19 mouse cellular contexts compared by ENCODE assay signal in genomic region chr1:74181462-74181861, GRCm38 (mm10). TPM values are rescaled to one million over a fixed set of nuclear protein-coding genes. Genes with fewer than 3 reads are reported as not detected.
"Had no signal": no experiment of that assay in that cellular context is flagged by ENCODE, and none has a peak within 500 bp of the region (broad histone marks: within the 10 kb centered on the region; RNA-seq: fewer than 3 reads in every experiment).

No protein-coding gene starts in this region.

- H3K4me3 ChIP-seq: left cerebral cortex, adult 2 months; limb, embryonic 15.5 days; liver, embryonic 12.5 days; lung, embryonic 15.5 days; megakaryocyte, embryonic 14.5 days; midbrain, embryonic 12.5 days had no signal

- H3K27me3 ChIP-seq: limb, embryonic 15.5 days; liver, embryonic 12.5 days; lung, embryonic 15.5 days; megakaryocyte, embryonic 14.5 days; midbrain, embryonic 12.5 days had no signal

- H3K4me2 ChIP-seq: limb, embryonic 15.5 days; liver, embryonic 12.5 days; lung, embryonic 15.5 days; midbrain, embryonic 12.5 days had no signal

- ATAC-seq: liver, embryonic 12.5 days; midbrain, embryonic 16.5 days had no signal

- H3K4me1 ChIP-seq: liver, embryonic 12.5 days; midbrain, embryonic 12.5 days had no signal

- H3K36me3 ChIP-seq: limb, embryonic 15.5 days; liver, embryonic 12.5 days; lung, embryonic 15.5 days; midbrain, embryonic 12.5 days had no signal

- H3K9ac ChIP-seq: limb, embryonic 15.5 days; liver, embryonic 12.5 days; lung, embryonic 15.5 days; midbrain, embryonic 12.5 days had no signal

- H3K27ac ChIP-seq: left cerebral cortex, adult 2 months; limb, embryonic 15.5 days; liver, embryonic 12.5 days; lung, embryonic 15.5 days; midbrain, embryonic 12.5 days had no signal

- H3K9me3 ChIP-seq: limb, embryonic 15.5 days; liver, embryonic 12.5 days; lung, embryonic 15.5 days; megakaryocyte, embryonic 14.5 days; midbrain, embryonic 12.5 days had no signal

- DNase-seq: kidney, adult 8-10 months; kidney, postnatal 25 days; lung, postnatal 4 days; right cerebral cortex, postnatal 14 days; thymus, postnatal 4 days had no signal

RNA-seq across cellular contexts. Expression of gene Cxcr1, which starts 13.0 kb away (rescaled TPM):
- total RNA-seq: layer of hippocampus, postnatal 25 days; left cerebral cortex, adult 2 months; left cerebral cortex, postnatal 14 days had no signal
- polyA plus RNA-seq: kidney, embryonic 16.5 days; limb, embryonic 11.5 days; limb, embryonic 15.5 days; liver, embryonic 12.5 days; lung, embryonic 15.5 days; midbrain, embryonic 12.5 days; midbrain, embryonic 16.5 days; neural tube, embryonic 14.5 days; stomach, embryonic 16.5 days had no signal

RNA-seq across cellular contexts. Expression of gene Cxcr2, which starts 27.7 kb away (rescaled TPM):
- total RNA-seq: layer of hippocampus, postnatal 25 days; left cerebral cortex, adult 2 months had no signal

RNA-seq across cellular contexts. Expression of gene Rufy4, which starts 56.1 kb away (rescaled TPM):
- total RNA-seq: layer of hippocampus, postnatal 25 days had no signal
- polyA plus RNA-seq: liver, embryonic 16.5 days had no signal
